Mouse (Mus musculus) R1 (cell line): Measurements from ENCODE around the gene Ano10.
A peak's percentile ranks its signal among the peaks of the same experiment; 100 is the strongest.

Source experiments
- DNase-seq: peaks from one replicate; pipeline ENCODE4 v3.0.0-alpha.2; 2018; ENCODE audit warnings: low read depth, low spot score

Gene Ano10

GRCm38 (mm10) chr9:122290192-122290591 lies 4.0 kb downstream of the Ano10 start:
- no peak for DNase-seq

- no peak for DNase-seq
Observed at GRCm38 (mm10) chr9:122288416-122288815, 5.8 kb downstream of the Ano10 start.

- no peak for DNase-seq
Observed at GRCm38 (mm10) chr9:122287526-122287925, 6.7 kb downstream of the Ano10 start.

- no peak for DNase-seq
Observed at GRCm38 (mm10) chr9:122285833-122286310, 8.4 kb downstream of the Ano10 start.

- peak; percentile 98 for DNase-seq
Observed at GRCm38 (mm10) chr9:122285146-122285832, 8.9 kb downstream of the Ano10 start.

DNA sequence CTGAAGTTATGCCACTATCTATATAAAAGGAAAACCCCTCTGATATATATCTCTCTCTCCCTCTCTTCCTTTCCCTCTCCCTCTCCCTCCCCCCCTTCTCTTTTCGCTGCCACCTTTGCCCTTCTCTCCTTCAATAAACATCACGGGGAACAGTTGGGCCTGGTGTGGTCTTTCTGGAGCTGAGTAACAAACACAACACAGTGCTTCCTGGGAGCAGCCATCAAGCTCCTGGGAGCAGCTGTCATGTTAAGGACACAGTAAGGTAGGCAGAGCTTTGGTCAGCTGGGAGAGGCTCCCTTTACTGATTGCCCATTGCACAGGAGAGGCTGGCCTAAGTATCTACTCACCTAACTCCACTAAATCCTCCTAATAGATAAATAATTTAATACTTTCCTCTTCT lies 9.5 kb downstream of the Ano10 start:
- no peak for DNase-seq

DNA sequence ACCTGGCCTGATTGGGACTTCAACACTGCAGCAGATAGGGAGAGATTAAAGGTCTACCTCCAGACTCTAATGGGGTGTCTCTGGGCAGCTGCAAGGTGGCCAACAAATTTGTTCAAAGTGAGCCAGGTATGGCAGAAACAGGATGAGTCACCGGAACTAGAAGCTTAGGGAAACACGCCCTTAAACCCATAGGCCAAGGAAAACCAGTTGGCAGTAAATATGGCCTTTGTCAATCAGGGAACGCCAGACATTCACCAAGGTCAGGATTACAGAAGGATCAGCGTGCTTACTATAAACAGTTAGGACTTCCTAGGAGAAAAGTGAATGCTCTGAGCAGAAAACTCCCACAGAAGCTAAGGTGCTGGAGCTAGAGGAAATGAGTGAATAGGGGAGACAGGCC lies 13.2 kb downstream of the Ano10 start:
- DNase-seq = no peak

DNA sequence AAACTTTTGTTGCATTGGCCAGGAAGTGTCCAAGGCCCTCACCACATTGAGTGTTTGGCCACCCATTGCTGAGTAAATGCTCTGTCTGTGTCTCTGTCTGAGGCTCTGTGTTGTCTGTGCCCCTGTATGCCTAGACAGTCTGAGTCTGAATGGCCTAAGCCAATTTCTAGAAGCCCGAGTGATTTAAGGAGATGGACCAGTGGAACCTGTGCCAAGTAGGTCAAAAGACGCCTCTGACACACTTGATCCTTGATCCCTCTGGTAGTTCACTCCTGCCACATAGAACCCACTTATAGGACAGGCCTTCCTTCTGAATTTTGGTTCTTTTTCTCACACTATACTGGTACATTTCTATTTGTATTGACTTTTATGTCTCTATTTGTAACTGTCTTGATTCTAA lies 17.6 kb downstream of the Ano10 start:
- no peak for DNase-seq

- no peak for DNase-seq
Observed at GRCm38 (mm10) chr9:122276134-122276533, 18.1 kb downstream of the Ano10 start.

- DNase-seq = no peak
Observed at GRCm38 (mm10) chr9:122274346-122274745, 19.9 kb downstream of the Ano10 start.

DNA sequence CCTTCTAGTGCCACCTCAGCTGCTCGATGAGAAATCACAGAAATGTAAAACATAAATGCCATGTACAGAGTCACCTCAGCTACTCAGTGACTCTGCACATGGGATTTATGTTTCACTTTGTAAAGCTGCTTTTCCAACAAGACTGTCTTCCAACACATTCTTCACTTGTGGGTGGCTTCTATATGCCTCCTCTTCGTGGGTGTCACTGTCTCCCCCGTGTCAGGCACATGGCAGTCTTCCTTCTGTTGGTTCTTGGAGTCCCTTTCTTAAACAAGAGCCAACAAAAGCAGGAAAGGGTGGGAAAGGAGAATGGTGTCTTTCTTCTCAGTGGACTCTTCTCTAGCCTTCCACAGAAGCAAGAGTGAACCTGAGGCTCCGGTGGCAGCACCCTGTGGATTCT lies 20.3 kb downstream of the Ano10 start:
- DNase-seq = no peak

GRCm38 (mm10) chr9:122271866-122272265 lies 22.4 kb downstream of the Ano10 start:
- no peak for DNase-seq

DNA sequence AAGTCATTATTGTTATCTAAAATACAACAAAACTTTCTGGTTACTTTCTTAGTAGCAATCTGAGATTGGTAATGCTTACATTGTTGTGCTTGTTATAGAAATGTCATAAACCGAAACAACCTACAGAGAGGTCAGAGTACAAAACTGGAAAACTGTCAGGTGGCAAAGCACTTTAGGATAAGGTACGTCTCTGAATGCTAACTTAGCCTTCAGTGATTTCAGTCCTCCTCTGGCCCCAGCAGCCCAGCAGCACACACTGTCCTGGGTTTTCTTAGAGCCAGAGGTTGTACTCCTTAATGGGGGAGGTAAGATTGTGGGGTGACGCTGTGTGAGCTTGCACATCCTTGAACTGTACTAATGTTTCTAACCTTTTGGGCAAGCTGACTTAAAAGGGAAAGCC lies 22.9 kb downstream of the Ano10 start:
- DNase-seq = no peak

DNA sequence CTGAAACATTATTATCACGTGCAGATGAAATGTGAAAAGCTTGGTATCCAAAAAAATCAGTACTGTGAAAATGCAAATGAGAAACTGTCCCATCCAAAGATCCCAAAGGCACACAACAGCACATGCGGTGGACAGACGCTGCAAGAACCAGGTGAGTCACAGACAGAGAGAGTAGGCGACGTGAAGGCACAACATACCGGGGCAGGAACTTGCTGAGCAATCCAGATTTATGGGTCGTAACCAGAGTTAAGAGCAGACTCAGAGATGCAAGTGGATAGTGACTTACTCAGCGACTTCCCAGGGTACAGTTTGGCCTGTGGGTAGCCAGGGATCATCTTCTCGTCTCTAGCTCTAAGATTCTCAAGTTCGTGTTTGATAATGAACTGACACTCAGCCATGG lies 23.3 kb downstream of the Ano10 start:
- no peak for DNase-seq

GRCm38 (mm10) chr9:122269256-122270041 lies 24.8 kb downstream of the Ano10 start:
- no peak for DNase-seq

DNA sequence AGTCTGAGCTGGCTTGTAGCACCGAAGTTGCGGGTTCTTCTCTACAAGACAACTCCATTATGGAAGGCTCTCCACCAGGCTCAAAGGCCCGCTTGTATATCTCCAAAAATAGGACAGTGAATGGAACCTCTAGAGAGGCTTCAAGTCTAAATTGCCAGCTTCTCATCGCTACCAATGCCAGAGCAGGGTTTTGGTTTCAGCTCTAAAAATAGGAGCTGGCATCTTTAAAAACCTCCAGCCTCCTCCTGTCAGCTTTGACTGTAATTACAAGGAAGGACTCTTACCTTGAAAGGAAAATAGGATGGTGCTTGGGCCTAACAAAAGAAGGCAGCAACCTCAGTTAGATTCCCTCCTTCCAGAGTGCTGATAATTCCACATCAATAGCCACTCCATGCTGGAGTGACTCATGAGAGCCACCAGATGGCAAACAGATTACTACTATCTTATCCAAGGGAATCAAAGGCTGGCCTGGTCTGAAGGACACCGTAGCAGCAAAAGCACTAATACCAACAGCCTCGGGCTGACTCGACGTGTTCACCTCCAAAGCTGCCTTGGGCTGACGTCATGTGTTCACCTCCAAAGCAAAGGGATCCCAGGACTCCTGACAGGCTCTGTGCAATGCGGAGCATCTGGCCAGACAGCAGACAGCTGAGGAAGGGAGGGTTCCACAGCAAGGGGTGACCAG lies 28.6 kb downstream of the Ano10 start:
- no peak for DNase-seq

DNA sequence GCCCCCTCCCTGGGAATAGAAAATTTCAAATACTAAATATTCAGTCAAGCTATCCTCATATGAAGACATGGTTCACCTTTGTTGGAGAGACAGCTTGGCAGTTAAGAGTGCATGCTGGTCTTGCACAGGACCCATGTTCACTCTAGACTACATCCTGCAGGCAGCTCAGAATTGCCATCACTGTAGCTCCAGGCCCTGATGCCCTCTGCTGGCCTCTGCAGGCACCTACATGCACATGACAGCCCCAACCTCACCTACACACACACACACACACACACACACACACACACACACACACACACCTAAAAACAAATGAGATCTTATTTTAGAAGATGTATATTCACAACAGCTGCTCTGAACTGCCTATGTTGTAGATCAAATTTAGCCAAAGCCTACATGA lies 31.1 kb downstream of the Ano10 start:
- peak; percentile 63 for DNase-seq

GRCm38 (mm10) chr9:122254386-122254785 lies 39.8 kb downstream of the Ano10 start:
- no peak for DNase-seq

DNA sequence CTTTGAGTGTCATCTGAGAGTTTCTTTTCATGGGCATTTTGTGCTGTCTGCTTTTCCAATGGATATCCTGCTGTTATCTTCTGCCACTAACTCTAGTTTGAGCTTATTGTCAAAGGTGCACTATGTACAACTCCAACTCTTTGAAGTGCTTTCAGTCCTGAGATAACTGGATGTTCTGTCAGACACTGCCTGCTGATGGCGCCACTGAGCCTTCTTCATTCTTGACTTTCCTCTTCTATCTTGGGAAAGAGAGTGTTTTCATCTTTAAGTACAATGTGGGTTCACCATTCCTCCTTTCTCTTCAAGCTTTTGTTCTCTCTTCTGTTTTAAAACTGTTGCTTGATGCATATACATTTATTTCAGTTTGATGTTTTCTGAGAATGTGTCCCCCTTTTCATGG lies 42.1 kb downstream of the Ano10 start:
- DNase-seq = no peak

- DNase-seq = peak; percentile 50
Observed at GRCm38 (mm10) chr9:122248168-122248567, 46.1 kb downstream of the Ano10 start.

DNA sequence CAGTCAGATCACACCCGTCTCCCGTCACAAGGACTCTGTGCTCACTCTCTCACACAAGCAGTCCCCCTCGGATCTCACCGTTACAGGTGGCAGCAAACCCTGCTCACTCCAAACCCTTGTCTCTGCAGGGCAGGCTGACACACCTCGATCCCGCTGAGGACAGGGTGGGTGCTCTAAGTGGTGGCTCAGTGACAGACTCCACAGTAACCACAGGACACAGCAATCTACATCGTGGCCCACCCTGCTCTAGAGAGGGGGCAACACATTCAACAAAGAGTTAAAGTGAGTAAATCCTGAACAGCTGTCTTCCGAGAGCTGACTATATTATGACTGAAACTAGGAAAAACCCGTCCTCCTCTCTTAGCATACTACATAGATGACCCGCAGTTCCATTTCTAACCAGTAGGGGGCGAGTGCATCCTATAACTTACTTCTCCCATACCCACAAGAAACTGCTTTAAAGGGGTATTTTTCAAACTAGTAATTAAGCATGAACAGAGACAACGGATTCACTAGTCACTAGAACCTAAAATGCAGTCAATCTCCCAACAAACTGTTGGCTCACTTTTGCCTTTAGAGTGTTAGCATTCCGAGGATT lies 46.7 kb downstream of the Ano10 start:
- DNase-seq = peak; percentile 70

DNA sequence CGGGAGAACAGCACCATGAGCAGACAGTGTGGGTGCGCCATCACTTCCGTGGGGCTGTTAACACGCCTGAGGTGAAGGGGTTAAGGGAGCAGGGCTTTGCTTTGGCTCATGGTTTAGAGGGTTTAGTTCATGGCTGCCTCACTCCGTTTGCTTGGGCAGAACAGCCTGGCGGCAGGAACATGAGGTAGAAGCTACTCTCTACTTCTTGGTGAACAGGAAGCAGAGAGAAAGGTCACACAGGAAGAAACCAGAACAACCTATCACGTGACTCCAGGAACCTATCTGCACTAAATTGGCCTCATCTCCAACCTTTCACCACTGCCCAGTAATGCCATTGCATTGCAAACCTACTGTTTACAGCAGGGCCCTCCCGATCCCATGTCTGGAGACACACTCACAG lies 48.3 kb downstream of the Ano10 start:
- no peak for DNase-seq
